Comparison of ENCODE assay signal across 27 mouse cellular contexts in genomic region chr13:12094569-12094968, GRCm38 (mm10). TPM values are rescaled to one million over a fixed set of nuclear protein-coding genes. Genes with fewer than 3 reads are reported as not detected.
A peak's percentile ranks its signal among the peaks of the same experiment; 100 is the strongest.
DNase-seq lines count a peak whose midpoint lies in the region; ATAC-seq lines count a peak whose summit lies in the region.
"Had no signal": no experiment of that assay in that cellular context is flagged by ENCODE, and none has a peak within 500 bp of the region (broad histone marks: within the 10 kb centered on the region; RNA-seq: fewer than 3 reads in every experiment).

No protein-coding gene starts in this region.

- DNase-seq in cerebellum, adult 9-10 months, result peak; percentile 45
- DNase-seq in cerebellum, postnatal 4 days (ENCODE audit: low spot score in 2 of 2), result no peak
- DNase-seq in heart, adult 9 months (ENCODE audit: low spot score in 2 of 2), result no peak
- DNase-seq in brain, adult 2 months (ENCODE audit: low read depth, low spot score), result peak; percentile 63
- no peak for DNase-seq in kidney, adult 9 months
- DNase-seq: adrenal gland, adult 2 months; adrenal gland, postnatal 14 days; B cell, adult 2 months; cerebellum, adult 11-12 months; cerebellum, postnatal 10 days; cerebellum, postnatal 36 days; gastrocnemius, adult 2 months; gastrocnemius, postnatal 14 days; heart, adult 11 months; heart, postnatal 10 days; heart, postnatal 36 days; kidney, adult 2 months had no signal

- no peak overlapping the region for H3K4me2 ChIP-seq in heart, embryonic 13.5 days
- H3K4me2 ChIP-seq: hindbrain, embryonic 13.5 days had no signal

- H3K4me1 ChIP-seq in heart, embryonic 13.5 days, result peaks cover 95% of the 10 kb centered on the region
- H3K4me1 ChIP-seq in megakaryocyte, embryonic 14.5 days, result no peaks in the 10 kb centered on the region
- H3K4me1 ChIP-seq: hindbrain, embryonic 10.5 days; hindbrain, embryonic 13.5 days had no signal

- H3K9me3 ChIP-seq in heart, embryonic 13.5 days, result no peaks in the 10 kb centered on the region
- H3K9me3 ChIP-seq in megakaryocyte, embryonic 14.5 days, result peaks cover 20% of the 10 kb centered on the region
- H3K9me3 ChIP-seq: heart, embryonic 10.5 days; hindbrain, embryonic 10.5 days; hindbrain, embryonic 13.5 days had no signal

- peak overlapping the region; percentile 36; the same call in 1 of the 2 replicates for H3K27ac ChIP-seq in heart, embryonic 13.5 days (replicated peaks)
- H3K27ac ChIP-seq: gastrocnemius, adult 2 months; heart, embryonic 10.5 days; hindbrain, embryonic 10.5 days; hindbrain, embryonic 13.5 days had no signal

- WGBS in heart, embryonic 13.5 days, result 61% methylated on average over 7 of the region's 7 CpGs

- H3K4me3 ChIP-seq in heart, embryonic 13.5 days, result no peak overlapping the region
- peak overlapping the region; percentile 6 for H3K4me3 ChIP-seq in megakaryocyte, embryonic 14.5 days (replicated peaks)
- H3K4me3 ChIP-seq: gastrocnemius, adult 2 months; heart, embryonic 10.5 days; hindbrain, embryonic 10.5 days; hindbrain, embryonic 13.5 days had no signal

- ATAC-seq in heart, embryonic 13.5 days (ENCODE audit: extremely low read depth, insufficient number of reproducible peaks, low FRiP score, low TSS enrichment), result no peak
- no peak for ATAC-seq in megakaryocyte, adult 5-6 weeks (ENCODE audit: poor library complexity, severe bottlenecking)
- ATAC-seq: forebrain, embryonic 14.5 days; hindbrain, embryonic 16.5 days; inflammation-experienced regulatory T-cells, adult 6 months; intestine, postnatal 0 days had no signal

- no peaks in the 10 kb centered on the region for H3K27me3 ChIP-seq in heart, embryonic 13.5 days (replicated peaks)
- H3K27me3 ChIP-seq in megakaryocyte, embryonic 14.5 days (replicated peaks), result no peaks in the 10 kb centered on the region

- no peaks in the 10 kb centered on the region for H3K36me3 ChIP-seq in heart, embryonic 13.5 days
- no peaks in the 10 kb centered on the region for H3K36me3 ChIP-seq in megakaryocyte, embryonic 14.5 days (replicated peaks; ENCODE audit: low read length)
- H3K36me3 ChIP-seq: hindbrain, embryonic 10.5 days; hindbrain, embryonic 13.5 days had no signal

- H3K9ac ChIP-seq in heart, embryonic 13.5 days, result no peak overlapping the region
- H3K9ac ChIP-seq: hindbrain, embryonic 13.5 days had no signal

RNA-seq across cellular contexts. Expression of gene Ryr2, which starts 12.2 kb away (rescaled TPM):
- 20.9 and 22.5 TPM in 2 replicates for polyA plus RNA-seq in heart, embryonic 13.5 days (2015; fragmentation: Nextera tagmentation; extraction: Ambion mirVana)
- polyA plus RNA-seq in megakaryocyte, embryonic 14.5 days (2012; ENCODE audit: insufficient read depth, low replicate concordance), result not detected in 2 replicates
- not detected in 2 replicates for total RNA-seq in megakaryocyte, adult 5-6 weeks (2015)
- total RNA-seq in megakaryocyte, adult 5-6 weeks (2017), result not detected in 2 replicates
- polyA plus RNA-seq: inflammation-experienced regulatory T-cells, adult 6 months had no signal

Comparison
In these comparisons a context has a peak if more than half of its experiments do, and no peak if none do; other contexts are left out.
1. DNase-seq: peak in cerebellum, adult 9-10 months (single experiment) and brain, adult 2 months (single experiment); none in cerebellum, postnatal 4 days (0 of 2), heart, adult 9 months (0 of 2) and kidney, adult 9 months (single experiment).
2. RNA of gene Ryr2, which starts 12.2 kb away (polyA plus RNA-seq): 20.9 to 22.5 TPM in heart, embryonic 13.5 days; not detected in megakaryocyte, embryonic 14.5 days; every median in the first group is over 10 times any median in the second.